Mouse (Mus musculus) ES-Bruce4 (cell line): ENCODE data around the gene Aqp12. TPM values are rescaled to one million over a fixed set of nuclear protein-coding genes. Genes with fewer than 3 reads are reported as not detected.

Experiments used
- H3K27ac ChIP-seq: 2 replicates; pipeline ENCODE4 v1.5.1; 2012; ENCODE audit warnings: low read length, inconsistent platforms; ENCODE audit not compliant: insufficient read depth
- H3K27me3 ChIP-seq: 2 replicates; pipeline ENCODE4 v1.6.1; 2012; ENCODE audit warnings: mild to moderate bottlenecking, low read length, inconsistent platforms; ENCODE audit not compliant: control insufficient read depth, poor library complexity, insufficient read depth, severe bottlenecking
- H3K36me3 ChIP-seq: 2 replicates; pipeline ENCODE4 v1.6.1; 2012; ENCODE audit warnings: inconsistent platforms, mild to moderate bottlenecking, low read length, moderate library complexity; ENCODE audit not compliant: control insufficient read depth, poor library complexity, insufficient read depth, severe bottlenecking
- H3K4me1 ChIP-seq: one replicate; pipeline ENCODE4 v1.8.1; 2011; ENCODE audit warnings: low read length; ENCODE audit not compliant: control insufficient read depth, insufficient read depth
- H3K4me3 ChIP-seq: 2 replicates; pipeline ENCODE4 v1.5.1; 2011; ENCODE audit warnings: low read depth, mild to moderate bottlenecking, low read length
- H3K9ac ChIP-seq: 2 replicates; pipeline ENCODE4 v1.6.1; 2012; ENCODE audit warnings: low read depth, mild to moderate bottlenecking, inconsistent platforms; ENCODE audit not compliant: poor library complexity, severe bottlenecking
- H3K9me3 ChIP-seq: replicated peaks from 2 replicates; pipeline ENCODE4 v1.6.1; 2012; ENCODE audit warnings: mild to moderate bottlenecking, low read length, inconsistent platforms; ENCODE audit not compliant: control insufficient read depth, poor library complexity, insufficient read depth, severe bottlenecking
- CTCF ChIP-seq: IDR thresholded peaks from one replicate; pipeline ENCODE4 v1.8.1; 2011; ENCODE audit warnings: low read depth, low read length
- EP300 ChIP-seq: IDR thresholded peaks from 2 replicates; pipeline ENCODE4 v1.6.1; 2011; ENCODE audit warnings: low read depth, low read length; ENCODE audit not compliant: insufficient read depth
- POLR2A ChIP-seq: IDR thresholded peaks from one replicate; pipeline ENCODE4 v1.8.1; 2011; ENCODE audit warnings: low read length; ENCODE audit not compliant: insufficient read depth
- polyA plus RNA-seq: library from polyadenylated mRNA; stranded (reverse); fragments of >200 nt; gene quantifications from 2 replicates; pipeline ENCODE4 v1.2.4, GENCODE M21; 2011; ENCODE audit warnings: low read depth; ENCODE audit not compliant: missing spikeins, insufficient read depth, insufficient read length

Gene Aqp12
- polyA plus RNA-seq, 1 experiment: not detected

DNA sequence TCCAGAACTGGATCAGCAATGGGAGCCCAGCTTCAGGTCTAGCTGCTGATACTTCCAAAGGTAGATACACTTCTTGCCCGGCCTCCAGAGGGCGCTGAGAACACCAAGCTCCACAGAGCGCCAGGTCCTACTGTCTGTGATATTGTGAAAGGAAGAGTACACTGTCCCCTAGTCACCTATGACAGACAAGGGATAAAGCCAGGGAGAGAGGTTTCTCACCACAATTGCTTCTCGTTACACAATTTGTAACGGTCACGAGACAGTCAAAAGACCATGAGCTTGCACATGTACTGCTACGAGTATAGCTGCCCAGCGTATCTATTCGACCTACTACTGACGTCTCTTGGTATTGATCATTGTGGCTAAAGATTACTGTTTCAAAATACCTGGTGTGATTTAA lies 23.3 kb downstream of the Aqp12 start:
- Histone ChIP-seq H3K36me3 (no peaks in the 10 kb centered on the region), H3K27me3 (no peaks in the 10 kb centered on the region), H3K9me3 (no peaks in the 10 kb centered on the region), H3K27ac (no peak overlapping the region), H3K4me1 (no peaks in the 10 kb centered on the region), H3K9ac (no peak overlapping the region), H3K4me3 (no peak overlapping the region)
- TF ChIP-seq POLR2A (no peak), CTCF (no peak), EP300 (no peak)

DNA sequence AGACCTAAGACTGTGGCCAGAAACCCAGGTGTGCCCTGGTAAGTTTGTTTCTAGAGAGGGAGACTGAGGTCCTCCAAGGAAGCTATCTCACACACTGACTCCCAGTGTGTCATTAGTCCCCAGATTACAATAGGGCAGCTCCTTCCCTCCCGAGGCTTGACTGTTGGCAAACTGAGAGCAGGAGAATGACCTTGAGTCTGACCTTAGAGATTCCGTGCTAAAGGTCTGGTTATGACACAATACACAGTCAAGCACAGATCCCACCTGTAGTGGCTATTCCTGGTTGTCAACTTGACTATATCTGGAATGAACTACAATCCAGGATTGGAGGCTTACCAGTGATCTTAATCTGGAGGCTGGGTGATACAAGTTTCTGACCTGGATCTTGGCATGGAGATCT lies 23.9 kb downstream of the Aqp12 start:
- TF ChIP-seq CTCF: no peak
- no peak for TF ChIP-seq POLR2A
- TF ChIP-seq EP300: no peak
- H3K4me3 ChIP-seq: no peak overlapping the region
- no peak overlapping the region for H3K27ac ChIP-seq
- H3K9ac ChIP-seq: no peak overlapping the region
- no peaks in the 10 kb centered on the region for H3K9me3 ChIP-seq
- H3K36me3 ChIP-seq: no peaks in the 10 kb centered on the region
- no peaks in the 10 kb centered on the region for H3K27me3 ChIP-seq
- no peaks in the 10 kb centered on the region for H3K4me1 ChIP-seq

DNA sequence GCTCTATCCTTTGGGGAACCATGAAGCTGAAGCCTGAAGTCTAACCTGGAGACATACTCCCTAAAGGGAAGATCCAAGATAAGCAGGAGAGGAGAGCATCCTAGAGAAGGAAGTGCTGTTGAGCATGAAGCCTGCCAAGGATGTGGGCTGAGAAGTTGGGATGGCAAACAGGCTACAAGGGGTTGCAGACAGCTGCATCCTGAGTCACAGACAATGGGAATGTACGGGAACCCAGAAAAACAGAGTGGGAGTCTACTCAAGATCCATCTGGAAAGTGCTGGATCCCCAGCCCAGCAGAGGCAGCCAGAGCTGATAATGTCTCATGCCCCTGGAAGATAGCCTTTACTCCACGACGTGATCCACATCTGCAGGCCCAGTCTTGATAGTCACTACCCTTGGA lies 25.1 kb downstream of the Aqp12 start:
- H3K9me3 ChIP-seq: no peaks in the 10 kb centered on the region
- TF ChIP-seq CTCF (no peak), EP300 (no peak), POLR2A (no peak)
- H3K4me3 ChIP-seq: no peak overlapping the region
- H3K4me1 ChIP-seq: no peaks in the 10 kb centered on the region
- H3K27me3 ChIP-seq: no peaks in the 10 kb centered on the region
- H3K9ac ChIP-seq: no peak overlapping the region
- no peaks in the 10 kb centered on the region for H3K36me3 ChIP-seq
- H3K27ac ChIP-seq: no peak overlapping the region

DNA sequence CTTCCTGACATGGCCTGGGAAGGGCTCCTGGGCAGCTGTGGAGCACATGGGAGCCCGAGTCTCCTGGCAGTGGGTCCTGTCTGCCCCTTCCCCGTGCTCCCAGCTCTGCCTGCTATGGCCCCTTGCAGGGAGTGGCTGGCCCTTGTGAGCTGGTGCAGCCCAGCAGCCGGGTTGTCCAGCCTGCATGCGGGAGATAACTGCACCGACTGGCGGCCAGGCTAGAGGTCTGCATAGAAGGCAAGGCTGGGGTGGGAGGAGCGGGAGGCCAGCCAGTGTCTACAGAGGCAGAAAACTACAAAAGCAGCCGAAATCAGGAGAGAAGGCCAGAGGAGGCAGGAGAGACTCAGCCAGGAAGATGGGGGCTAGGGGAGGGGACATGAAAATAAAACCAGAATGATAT lies 27.9 kb downstream of the Aqp12 start:
- no peak overlapping the region for H3K27ac ChIP-seq
- TF ChIP-seq CTCF: no peak
- TF ChIP-seq POLR2A: no peak
- TF ChIP-seq EP300: no peak

DNA sequence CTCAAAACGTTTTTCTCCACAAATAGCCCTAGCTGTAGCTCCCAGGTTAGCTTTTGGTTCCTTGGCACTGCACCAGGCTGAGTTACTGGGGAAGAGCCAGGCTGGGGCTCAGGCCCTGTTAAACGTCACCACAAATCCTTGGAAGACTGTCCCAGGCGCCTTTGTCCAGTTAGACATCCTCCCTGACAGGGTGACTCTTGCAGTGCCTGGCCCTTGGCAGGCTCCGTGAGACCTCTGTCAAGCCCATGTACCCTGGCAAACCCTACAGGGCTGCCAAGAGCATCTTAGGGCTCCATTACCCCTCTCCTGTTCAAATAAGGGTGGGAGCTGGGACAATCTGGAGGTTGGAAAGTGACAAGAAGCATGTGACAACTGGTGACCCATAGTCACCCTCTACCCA lies 29.8 kb downstream of the Aqp12 start:
- no peaks in the 10 kb centered on the region for H3K4me1 ChIP-seq
- no peak overlapping the region for H3K27ac ChIP-seq
- H3K4me3 ChIP-seq: no peak overlapping the region
- no peak overlapping the region for H3K9ac ChIP-seq
- H3K27me3 ChIP-seq: no peaks in the 10 kb centered on the region
- TF ChIP-seq EP300 (no peak), POLR2A (no peak)
- H3K9me3 ChIP-seq: no peaks in the 10 kb centered on the region
- H3K36me3 ChIP-seq: no peaks in the 10 kb centered on the region

More for the DNA sequence above, 27.9 kb downstream of the Aqp12 start:
- Histone ChIP-seq H3K4me1 (no peaks in the 10 kb centered on the region), H3K9me3 (no peaks in the 10 kb centered on the region), H3K4me3 (no peak overlapping the region), H3K9ac (no peak overlapping the region), H3K27me3 (no peaks in the 10 kb centered on the region), H3K36me3 (no peaks in the 10 kb centered on the region)

DNA sequence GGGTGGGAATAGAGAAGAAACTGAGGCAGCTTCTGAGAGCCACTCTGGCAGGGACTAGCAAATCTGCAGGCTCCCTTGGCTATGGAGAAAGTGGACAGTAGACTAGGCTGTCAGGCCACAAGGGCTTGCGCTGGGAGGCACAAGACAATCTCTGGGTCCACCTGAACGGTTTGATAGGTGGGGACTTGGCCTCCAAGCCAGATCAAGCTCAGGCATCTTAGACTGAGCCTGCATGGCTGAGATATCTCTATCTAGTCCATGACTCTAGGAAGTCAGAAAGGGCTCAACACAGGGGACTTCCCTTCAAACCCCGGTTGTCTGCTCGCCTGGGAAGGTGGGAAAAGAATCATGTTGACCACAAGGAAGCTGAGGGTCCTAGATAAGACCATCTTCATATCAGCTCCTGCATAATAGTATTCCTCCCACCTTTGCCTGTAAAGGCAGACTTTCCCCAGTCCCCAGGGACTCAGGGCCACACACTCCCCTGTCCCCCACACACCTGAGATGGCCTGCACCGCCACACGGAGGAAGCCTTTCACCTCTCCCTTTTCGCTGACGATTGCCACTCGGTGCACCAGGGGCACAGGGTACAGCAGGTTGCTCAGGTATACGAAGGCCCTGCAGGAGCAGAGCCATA lies 40.1 kb downstream of the Aqp12 start:
- H3K9ac ChIP-seq: no peak overlapping the region
- no peak for TF ChIP-seq POLR2A
- TF ChIP-seq CTCF: no peak
- no peak for TF ChIP-seq EP300
- H3K4me1 ChIP-seq: no peaks in the 10 kb centered on the region
- no peak overlapping the region for H3K4me3 ChIP-seq
- H3K9me3 ChIP-seq: no peaks in the 10 kb centered on the region
- H3K27me3 ChIP-seq: no peaks in the 10 kb centered on the region
- H3K27ac ChIP-seq: no peak overlapping the region
- no peaks in the 10 kb centered on the region for H3K36me3 ChIP-seq
